Mouse (Mus musculus) embryo, embryonic 10 days (tissue): ENCODE measurements at regions not wholly inside any gene's neighbourhood (a gene's known extent, or its start where the extent isn't known, plus 50 kb on each side); places are given as distances from the start of the nearest gene placed in this dataset.
"Not testable (repeated sequence)": the region's sequence is repeated elsewhere in the genome, so short reads cannot be mapped to it uniquely, and the experiment has no call there.

Experiments used
- DNase-seq: peaks from one replicate; pipeline ENCODE4 v3.0.0-alpha.2; 2015; ENCODE audit warnings: low spot score

- no peak for DNase-seq
Observed at GRCm38 (mm10) chrX:35791273-35791672, 97.4 kb upstream of the Dock11 start.

GRCm38 (mm10) chrX:35813206-35813605 lies 75.4 kb upstream of the Dock11 start:
- DNase-seq: peak; percentile 44

- DNase-seq: not testable (repeated sequence)
Observed at GRCm38 (mm10) chrX:35834411-35834810, 54.2 kb upstream of the Dock11 start.

GRCm38 (mm10) chrX:35838064-35838463 lies 50.6 kb upstream of the Dock11 start:
- no peak for DNase-seq
